Mouse (Mus musculus) olfactory bulb, adult 2 months (tissue): ENCODE measurements around the gene Krtap5-5.
"Not testable (repeated sequence)": the region's sequence is repeated elsewhere in the genome, so short reads cannot be mapped to it uniquely, and the experiment has no call there.

Experiments
- CTCF ChIP-seq: fragments of 200-500 bp; IDR thresholded peaks from 2 replicates; pipeline ENCODE4 v1.5.1; 2012; ENCODE audit warnings: low read depth, mild to moderate bottlenecking, low read length, moderate library complexity; ENCODE audit not compliant: insufficient read depth
- POLR2A ChIP-seq: fragments of 200-500 bp; IDR thresholded peaks from 2 replicates; pipeline ENCODE4 v1.6.1; 2012; ENCODE audit warnings: mild to moderate bottlenecking, low read depth, low read length, moderate library complexity; ENCODE audit not compliant: insufficient read depth

- not testable (repeated sequence) for TF ChIP-seq POLR2A, CTCF
Observed at GRCm38 (mm10) chr7:142279291-142279690, 49.5 kb upstream of the Krtap5-5 start.
